Mouse (Mus musculus): ENCODE data around the gene Zdhhc20. TPM values are rescaled to one million over a fixed set of nuclear protein-coding genes. Genes with fewer than 3 reads are reported as not detected.

Gene Zdhhc20
- polyA plus RNA-seq, 1 experiment from 2014 or later = 47.3 TPM

Small RNA genes within 50 kb of the gene (microRNA-seq; reads per million reads assigned to microRNA genes)
- gene Mir3077 = not detected

Other genes with a start within 250 kb of the Zdhhc20 start
- 19.2 and 19.5 TPM in 2 replicates for gene Xpo4, start 224.8 kb downstream of the Zdhhc20 start, polyA plus RNA-seq (2016; fragmentation: Nextera tagmentation; extraction: Ambion mirVana)
- not detected in 2 replicates for gene Gm49361, start 144.2 kb downstream of the Zdhhc20 start, polyA plus RNA-seq (2016; fragmentation: Nextera tagmentation; extraction: Ambion mirVana)
- gene Lats2, start 131.9 kb downstream of the Zdhhc20 start, polyA plus RNA-seq (2016; fragmentation: Nextera tagmentation; extraction: Ambion mirVana) = 33.3 and 36.0 TPM in 2 replicates
- 18.6 and 19.4 TPM in 2 replicates for gene Sap18, start 92.1 kb downstream of the Zdhhc20 start, polyA plus RNA-seq (2016; fragmentation: Nextera tagmentation; extraction: Ambion mirVana)
- 31.7 and 33.9 TPM in 2 replicates for gene Ska3, start 64.1 kb downstream of the Zdhhc20 start, polyA plus RNA-seq (2016; fragmentation: Nextera tagmentation; extraction: Ambion mirVana)
- gene Mrpl57, start 64.0 kb downstream of the Zdhhc20 start, polyA plus RNA-seq (2016; fragmentation: Nextera tagmentation; extraction: Ambion mirVana) = 124 and 129 TPM in 2 replicates
- gene Micu2, start 109.0 kb upstream of the Zdhhc20 start, polyA plus RNA-seq (2016; fragmentation: Nextera tagmentation; extraction: Ambion mirVana) = 103 and 106 TPM in 2 replicates
- 8.5 and 10.3 TPM in 2 replicates for gene Fgf9, start 180.3 kb upstream of the Zdhhc20 start, polyA plus RNA-seq (2016; fragmentation: Nextera tagmentation; extraction: Ambion mirVana)